Comparison of ENCODE assay signal across 12 mouse cellular contexts in genomic region chr19:56808771-56809170, GRCm38 (mm10). TPM values are rescaled to one million over a fixed set of nuclear protein-coding genes. Genes with fewer than 3 reads are reported as not detected.
DNase-seq lines count a peak whose midpoint lies in the region; ATAC-seq and TF ChIP-seq lines count a peak whose summit lies in the region.
"Had no signal": no experiment of that assay in that cellular context is flagged by ENCODE, and none has a peak within 500 bp of the region (broad histone marks: within the 10 kb centered on the region; RNA-seq: fewer than 3 reads in every experiment).

No protein-coding gene starts in this region.

- peak; percentile 13; the same call in 1 of the 2 replicates for TF ChIP-seq CTCF in spleen, adult 2 months (IDR thresholded peaks at IDR 0.05; ENCODE audit: extremely low read depth, insufficient read depth, insufficient read length, insufficient replicate concordance)

- no peak for TF ChIP-seq POLR2A in spleen, adult 2 months (IDR thresholded peaks at IDR 0.05; ENCODE audit: low read depth, low read length)

- H3K36me3 ChIP-seq in hindbrain, embryonic 11.5 days (ENCODE audit: control insufficient read depth, insufficient read depth, low read length), result 0 out of 2 replicates have a peak, but pooled peaks cover 5% of the 10 kb centered on the region
- H3K36me3 ChIP-seq in hindbrain, embryonic 16.5 days (ENCODE audit: control insufficient read depth, insufficient read depth, low read length), result peaks cover 17% of the 10 kb centered on the region
- peaks cover 18% of the 10 kb centered on the region for H3K36me3 ChIP-seq in spleen, adult 2 months (ENCODE audit: control insufficient read depth, insufficient read depth, low read length)
- peaks cover 55% of the 10 kb centered on the region for H3K36me3 ChIP-seq in heart, embryonic 10.5 days

- no peak overlapping the region for H3K9ac ChIP-seq in hindbrain, embryonic 11.5 days (ENCODE audit: low read depth, low read length)
- no peak overlapping the region for H3K9ac ChIP-seq in hindbrain, embryonic 16.5 days (ENCODE audit: low read depth, low read length)
- H3K9ac ChIP-seq: embryonic facial prominence, embryonic 15.5 days; midbrain, embryonic 12.5 days had no signal

- whole genome bisulfite sequencing in hindbrain, embryonic 11.5 days, result 63% methylated on average over 5 of the region's 5 CpGs
- WGBS in hindbrain, embryonic 16.5 days, result 56% methylated on average over 5 of the region's 5 CpGs
- 84% methylated on average over 5 of the region's 5 CpGs for WGBS in spleen, adult 2 months
- 60% methylated on average over 5 of the region's 5 CpGs for WGBS in heart, embryonic 10.5 days

- intact Hi-C loops in heart, postnatal 10 days (cut with DNase I), result no loop called here

- no peaks in the 10 kb centered on the region for H3K27me3 ChIP-seq in hindbrain, embryonic 11.5 days (ENCODE audit: control insufficient read depth, insufficient read depth, low read length)
- H3K27me3 ChIP-seq in hindbrain, embryonic 16.5 days (replicated peaks; ENCODE audit: control insufficient read depth, insufficient read depth, low read length), result no peaks in the 10 kb centered on the region
- no peaks in the 10 kb centered on the region for H3K27me3 ChIP-seq in spleen, adult 2 months (ENCODE audit: control insufficient read depth, insufficient read depth, low read length)
- no peaks in the 10 kb centered on the region for H3K27me3 ChIP-seq in heart, embryonic 10.5 days (ENCODE audit: insufficient read depth, poor library complexity, severe bottlenecking)
- H3K27me3 ChIP-seq: embryonic facial prominence, embryonic 15.5 days; midbrain, embryonic 12.5 days had no signal

- DNase-seq in hindbrain, embryonic 11.5 days (ENCODE audit: low spot score), result peak; percentile 50
- DNase-seq in spleen, adult 2 months (ENCODE audit: low read depth in 1 of 2, low spot score in 2 of 2), result no peak
- DNase-seq in spleen, postnatal 36 days (ENCODE audit: low spot score in 2 of 2), result no peak
- peak; percentile 30 for DNase-seq in brain, adult 2 months (ENCODE audit: low read depth, low spot score)
- DNase-seq in retina, postnatal 7 days (ENCODE audit: low read depth, low spot score), result peak; percentile 34
- no peak for DNase-seq in heart, embryonic 10.5 days (ENCODE audit: low spot score)
- DNase-seq in heart, postnatal 10 days, result no peak
- DNase-seq: right cerebral cortex, postnatal 25 days had no signal

- no peaks in the 10 kb centered on the region for H3K4me1 ChIP-seq in hindbrain, embryonic 11.5 days (replicated peaks; ENCODE audit: control insufficient read depth, insufficient read depth, low read length)
- peaks cover 2% of the 10 kb centered on the region; the same call in 1 of the 2 replicates for H3K4me1 ChIP-seq in hindbrain, embryonic 16.5 days (ENCODE audit: control insufficient read depth, insufficient read depth, low read depth, low read length)
- H3K4me1 ChIP-seq in spleen, adult 2 months (ENCODE audit: control insufficient read depth, insufficient read depth, insufficient read length), result 0 out of 2 replicates have a peak, but pooled peaks cover 2% of the 10 kb centered on the region
- H3K4me1 ChIP-seq in heart, embryonic 10.5 days, result peaks cover 8% of the 10 kb centered on the region; the same call in 1 of the 2 replicates
- H3K4me1 ChIP-seq: midbrain, embryonic 12.5 days had no signal

- no peaks in the 10 kb centered on the region for H3K9me3 ChIP-seq in hindbrain, embryonic 11.5 days (ENCODE audit: control insufficient read depth, low read length)
- no peaks in the 10 kb centered on the region for H3K9me3 ChIP-seq in hindbrain, embryonic 16.5 days (ENCODE audit: control insufficient read depth, low read length)
- no peaks in the 10 kb centered on the region for H3K9me3 ChIP-seq in heart, embryonic 10.5 days
- H3K9me3 ChIP-seq: embryonic facial prominence, embryonic 15.5 days; midbrain, embryonic 12.5 days had no signal

- ATAC-seq in hindbrain, embryonic 11.5 days (ENCODE audit: low FRiP score), result no peak
- ATAC-seq in hindbrain, embryonic 16.5 days, result no peak

- no peak overlapping the region for H3K4me2 ChIP-seq in hindbrain, embryonic 11.5 days (replicated peaks; ENCODE audit: low read depth, low read length)
- no peak overlapping the region for H3K4me2 ChIP-seq in hindbrain, embryonic 16.5 days (ENCODE audit: low read length)
- H3K4me2 ChIP-seq: embryonic facial prominence, embryonic 15.5 days; heart, embryonic 11.5 days; midbrain, embryonic 12.5 days had no signal

- no peak overlapping the region for H3K27ac ChIP-seq in hindbrain, embryonic 11.5 days (ENCODE audit: low read depth, low read length)
- no peak overlapping the region for H3K27ac ChIP-seq in hindbrain, embryonic 16.5 days (ENCODE audit: low read depth, low read length)
- no peak overlapping the region for H3K27ac ChIP-seq in spleen, adult 2 months (ENCODE audit: insufficient read depth, low read length)
- no peak overlapping the region for H3K27ac ChIP-seq in heart, embryonic 10.5 days
- H3K27ac ChIP-seq: embryonic facial prominence, embryonic 15.5 days; midbrain, embryonic 12.5 days had no signal

- no peak overlapping the region for H3K4me3 ChIP-seq in hindbrain, embryonic 11.5 days (ENCODE audit: low read depth, low read length)
- H3K4me3 ChIP-seq in hindbrain, embryonic 16.5 days (ENCODE audit: low read length), result no peak overlapping the region
- H3K4me3 ChIP-seq in spleen, adult 2 months (ENCODE audit: extremely low read depth, insufficient read depth, insufficient read length), result no peak overlapping the region
- H3K4me3 ChIP-seq in heart, embryonic 10.5 days, result no peak overlapping the region
- H3K4me3 ChIP-seq: embryonic facial prominence, embryonic 15.5 days; midbrain, embryonic 12.5 days had no signal

RNA-seq across cellular contexts. Expression of gene Ccdc186, which starts 13.2 kb away (rescaled TPM):
- 23.3 and 25.7 TPM in 2 replicates for polyA plus RNA-seq in hindbrain, embryonic 11.5 days (2014; fragmentation: Nextera tagmentation; extraction: Ambion mirVana)
- polyA plus RNA-seq in hindbrain, embryonic 16.5 days (2015; fragmentation: Nextera tagmentation; extraction: Ambion mirVana), result 19.1 and 20.2 TPM in 2 replicates
- 1.8 and 2.0 TPM in 2 replicates for polyA plus RNA-seq in spleen, adult 2 months (2012; rRNA removed)
- polyA plus RNA-seq in heart, embryonic 10.5 days (2016; fragmentation: Nextera tagmentation; extraction: Ambion mirVana), result 14.7 and 15.2 TPM in 2 replicates
- 10 to 100 TPM; 22.2 to 29.6 TPM for total RNA-seq in heart, postnatal 10 days (2021)

RNA-seq across cellular contexts. Expression of gene Tdrd1, which starts 17.2 kb away (rescaled TPM):
- polyA plus RNA-seq in hindbrain, embryonic 11.5 days (2014; fragmentation: Nextera tagmentation; extraction: Ambion mirVana), result 0.68 and 0.95 TPM in 2 replicates
- polyA plus RNA-seq in hindbrain, embryonic 16.5 days (2015; fragmentation: Nextera tagmentation; extraction: Ambion mirVana), result 1.3 and 1.4 TPM in 2 replicates
- polyA plus RNA-seq in spleen, adult 2 months (2012; rRNA removed), result not detected in 2 replicates
- 1.0 TPM in 2 replicates for polyA plus RNA-seq in heart, embryonic 10.5 days (2016; fragmentation: Nextera tagmentation; extraction: Ambion mirVana)
- under 1 TPM; 0.07 to 0.10 TPM for total RNA-seq in heart, postnatal 10 days (2021)

Comparison
In these comparisons a context has a peak if more than half of its experiments do, and no peak if none do; other contexts are left out.
1. DNase-seq: peak in hindbrain, embryonic 11.5 days (single experiment), brain, adult 2 months (single experiment) and retina, postnatal 7 days (single experiment); none in spleen, adult 2 months (0 of 2), spleen, postnatal 36 days (0 of 2), heart, embryonic 10.5 days (single experiment) and heart, postnatal 10 days (0 of 2).